Mouse (Mus musculus) cerebellum, postnatal 14 days (tissue): ENCODE measurements at regions not wholly inside any gene's neighbourhood (a gene's known extent, or its start where the extent isn't known, plus 50 kb on each side); places are given as distances from the start of the nearest gene placed in this dataset.

Source experiments
- DNase-seq, 2 experiments: peaks; one replicate each; pipeline ENCODE4 v3.0.0; 2021; ENCODE audit warnings: mixed read lengths in 2 of 2

- no peak for DNase-seq
Measured at GRCm38 (mm10) chr7:113621316-113621715, 107.7 kb downstream of the Far1 start.

DNA sequence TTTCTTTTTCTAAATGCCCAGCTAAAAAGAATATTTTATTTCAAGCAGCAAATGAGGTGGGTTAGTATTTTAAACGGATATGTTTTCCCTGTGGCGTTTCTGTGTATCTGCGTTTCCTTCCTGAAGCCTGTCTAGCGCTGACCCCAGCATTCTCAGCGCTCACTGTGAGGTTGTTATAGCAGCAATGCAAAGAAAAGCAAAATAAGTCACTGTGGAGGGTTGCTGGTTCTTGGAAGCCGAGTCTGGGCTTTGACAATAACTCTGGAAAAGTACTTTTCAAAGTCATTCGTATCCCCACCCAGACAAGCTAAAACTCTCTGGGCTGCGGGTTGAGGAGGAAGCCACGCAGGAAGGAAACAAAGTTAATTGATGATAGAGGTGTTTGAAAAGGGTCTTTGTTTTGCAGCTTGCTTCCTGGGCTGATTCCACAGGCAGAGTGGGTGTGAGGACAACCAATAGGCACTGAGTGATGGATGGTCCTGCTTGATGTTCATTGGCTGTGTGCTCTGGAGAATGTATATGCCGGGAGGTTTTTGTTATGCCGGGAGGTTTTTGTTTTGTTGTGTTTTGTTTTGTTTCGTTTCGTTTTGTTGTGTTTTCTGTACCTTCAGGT lies 108.4 kb downstream of the Far1 start:
- DNase-seq, result no peak

DNA sequence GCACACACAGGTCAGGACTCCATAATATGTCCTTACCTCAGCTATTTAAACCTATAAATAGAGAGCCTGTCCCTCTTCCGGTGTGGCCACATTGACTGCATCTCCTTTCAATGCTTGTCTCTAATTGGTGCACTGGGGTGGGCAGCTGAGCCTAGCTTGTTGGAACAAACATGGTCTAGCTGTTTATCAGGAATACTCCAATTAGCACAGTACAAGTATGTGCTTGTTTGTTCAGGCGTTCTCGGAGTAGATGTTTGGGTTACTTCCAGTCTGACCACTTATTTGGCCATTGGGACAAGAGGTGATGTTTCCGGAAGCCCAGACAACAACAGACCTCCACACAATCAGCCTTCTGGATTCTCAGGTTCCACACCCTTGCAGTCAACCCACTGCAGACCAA lies 109.7 kb downstream of the Far1 start:
- DNase-seq, result no peak

DNA sequence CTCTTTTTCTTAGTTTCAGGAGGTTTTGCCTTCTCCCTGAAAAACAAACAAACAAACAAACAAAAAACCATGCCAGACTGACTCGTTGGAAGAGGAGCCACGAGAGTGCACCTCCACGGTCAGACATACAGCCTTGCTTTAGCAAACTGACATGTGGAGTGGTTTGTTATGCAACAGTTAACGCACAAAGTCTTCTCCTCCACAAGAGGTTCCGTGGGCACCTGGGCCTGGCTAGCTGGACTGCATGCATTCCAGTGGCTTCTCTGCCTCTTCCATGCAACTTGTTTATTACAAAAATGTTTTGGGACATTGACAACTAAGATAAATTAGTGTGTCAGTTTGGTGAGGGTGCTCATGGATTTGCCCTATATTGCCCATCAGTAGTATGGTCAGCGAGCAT lies 110.3 kb downstream of the Far1 start:
- no peak for DNase-seq

DNA sequence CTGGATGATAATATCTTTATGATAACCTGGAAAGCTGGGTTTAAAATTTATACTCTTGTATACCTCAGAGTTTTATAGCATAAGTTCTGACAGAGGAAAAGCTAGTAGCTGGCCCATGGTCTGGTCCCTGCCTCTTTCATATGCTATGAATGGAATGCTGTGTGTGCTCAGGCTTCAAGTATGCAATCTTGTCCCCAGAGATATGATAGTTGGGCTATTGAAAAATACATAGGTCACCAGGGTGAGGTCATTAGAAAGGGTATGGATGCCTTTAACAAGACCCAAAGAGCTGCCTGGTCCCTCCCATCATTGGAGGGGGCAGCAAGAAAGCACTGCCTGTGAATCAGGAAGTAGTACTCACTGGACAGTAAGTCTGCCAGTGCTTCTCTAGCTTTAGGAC lies 113.1 kb downstream of the Far1 start:
- DNase-seq, result no peak

DNA sequence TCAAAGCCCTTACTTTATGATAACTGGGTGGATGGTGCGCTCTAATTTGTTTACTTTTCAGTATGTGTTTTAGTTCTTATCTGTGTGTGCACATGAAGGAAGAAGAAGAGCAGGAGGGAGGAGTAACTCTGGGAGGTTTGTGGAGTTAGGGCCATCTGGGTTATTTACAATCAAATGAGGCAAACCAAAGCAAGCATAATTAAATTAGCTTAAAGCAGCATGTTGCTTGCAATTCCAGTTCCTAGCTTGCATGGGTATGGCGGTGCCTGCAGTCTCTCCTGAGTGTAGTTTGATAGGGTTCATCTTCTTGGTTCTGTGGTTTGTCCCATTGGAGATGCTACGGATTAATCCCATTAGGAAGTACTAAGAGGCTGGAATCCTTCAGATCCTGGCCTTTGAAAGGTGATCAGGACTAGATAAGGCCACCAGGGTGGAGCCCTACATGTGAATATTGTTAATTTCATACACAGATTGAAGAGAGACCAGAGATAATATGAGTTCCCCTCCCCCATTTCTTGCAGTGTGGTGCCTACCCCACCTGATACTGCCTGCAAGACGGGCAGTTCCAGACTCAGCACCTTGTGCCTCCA lies 123.5 kb downstream of the Far1 start:
- no peak for DNase-seq

GRCm38 (mm10) chr7:113638098-113638497 lies 124.5 kb downstream of the Far1 start:
- DNase-seq, result peak in 1 of 2 experiments; percentile 15

GRCm38 (mm10) chr7:113642540-113642939 lies 123.3 kb upstream of the Spon1 start:
- peak; percentile 41 to 44 for DNase-seq

GRCm38 (mm10) chr7:113650631-113651030 lies 115.2 kb upstream of the Spon1 start:
- DNase-seq, result no peak

- no peak for DNase-seq
Measured at GRCm38 (mm10) chr7:113651696-113652095, 114.1 kb upstream of the Spon1 start.

- peak; percentile 75 to 84 for DNase-seq
Measured at GRCm38 (mm10) chr7:113653130-113653529, 112.7 kb upstream of the Spon1 start.

DNA sequence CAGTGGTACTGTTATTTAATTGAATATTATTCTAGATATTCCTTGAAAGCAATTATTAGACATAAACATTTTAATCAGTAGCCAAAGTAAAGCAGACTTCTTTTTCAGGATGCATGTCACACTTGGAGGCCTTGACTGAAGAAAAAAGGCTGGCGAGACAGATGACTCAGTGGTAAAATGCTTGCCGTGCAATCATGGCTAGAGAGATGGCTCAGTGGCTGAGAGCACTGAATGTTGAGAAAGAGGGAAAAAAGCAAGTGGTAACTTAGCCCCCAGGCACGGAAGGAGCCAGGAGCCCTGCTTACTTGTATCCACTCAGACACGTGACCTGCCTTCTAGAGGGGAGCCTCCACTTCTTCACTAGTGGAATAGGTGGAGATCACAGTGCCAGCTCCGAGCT lies 110.5 kb upstream of the Spon1 start:
- no peak for DNase-seq

- no peak for DNase-seq
Measured at GRCm38 (mm10) chr7:113672779-113673595, 92.8 kb upstream of the Spon1 start.

DNA sequence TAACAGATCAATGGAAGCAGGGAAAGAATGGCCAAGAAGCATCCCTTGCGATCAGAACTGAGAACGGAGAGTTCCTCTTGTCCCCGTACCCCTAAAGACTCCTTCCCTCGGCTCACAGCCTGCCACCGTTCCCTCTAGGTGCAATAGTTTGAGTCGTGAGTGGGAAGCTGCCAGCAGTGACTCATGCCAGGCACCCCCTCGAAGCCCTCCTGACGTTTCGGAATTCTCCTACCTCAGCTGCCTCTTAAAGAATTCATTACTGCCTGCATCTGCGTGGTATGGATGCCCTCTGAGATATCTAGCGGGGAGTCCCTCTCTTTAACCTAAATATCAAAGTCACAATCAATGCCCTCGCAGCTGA lies 92.2 kb upstream of the Spon1 start:
- no peak for DNase-seq

DNA sequence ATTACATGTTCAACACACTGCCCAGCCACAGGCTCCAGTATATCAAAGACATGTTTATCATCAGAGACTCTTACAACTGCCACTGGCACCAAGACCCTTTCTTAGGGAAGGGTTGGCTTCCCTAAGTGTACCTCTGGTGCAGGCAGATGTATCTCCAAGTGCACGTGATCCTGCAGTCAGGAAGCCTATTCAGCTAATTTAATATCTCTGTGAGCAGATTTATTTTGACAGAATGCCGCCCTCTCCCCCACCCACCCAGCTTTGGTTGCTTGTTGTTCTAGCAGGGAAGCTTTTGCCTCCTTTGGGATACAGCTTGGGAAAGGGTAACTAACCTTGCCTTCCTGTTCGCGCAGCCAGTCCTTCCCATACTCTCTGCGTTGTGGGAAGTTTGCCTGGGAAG lies 83.5 kb upstream of the Spon1 start:
- no peak for DNase-seq

DNA sequence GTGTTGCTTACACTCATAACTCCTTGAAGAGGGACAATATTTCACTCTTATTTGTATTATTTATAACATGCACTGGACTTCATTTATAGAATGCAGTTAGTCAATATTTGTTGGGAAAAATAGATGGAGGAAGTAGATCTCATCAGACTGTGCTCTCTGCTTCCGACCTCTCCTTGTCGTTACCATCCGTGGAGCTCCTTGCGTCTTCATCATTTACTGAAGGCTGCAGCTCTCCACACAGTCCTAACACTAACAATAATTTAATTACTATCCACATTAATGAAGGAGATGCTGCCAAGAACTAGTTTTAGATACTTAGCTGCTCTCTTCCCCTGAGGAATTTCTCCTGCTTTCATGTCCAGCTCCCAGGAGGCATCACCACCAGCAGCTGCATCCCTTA lies 80.4 kb upstream of the Spon1 start:
- no peak for DNase-seq

GRCm38 (mm10) chr7:113686527-113686926 lies 79.3 kb upstream of the Spon1 start:
- peak in 1 of 2 experiments; percentile 26 for DNase-seq

DNA sequence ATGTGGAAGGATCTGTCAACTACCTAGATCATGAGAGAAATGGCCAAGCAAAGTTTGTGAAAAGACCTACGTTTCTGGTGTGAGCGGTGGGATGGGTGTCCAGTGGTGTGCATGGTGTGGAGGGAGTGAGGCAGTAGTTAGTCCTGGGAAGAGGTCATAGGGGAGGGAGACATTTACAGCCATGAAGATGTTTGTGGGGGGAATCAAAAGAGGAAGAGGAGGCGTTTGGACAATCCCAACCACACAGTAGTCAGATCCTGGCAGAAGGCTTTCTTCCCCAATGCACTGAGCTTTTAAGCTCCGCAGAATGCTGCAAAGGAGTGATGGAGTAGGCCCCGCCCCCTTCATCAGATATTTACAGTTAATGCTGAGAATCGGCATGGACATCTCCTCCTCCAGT lies 78.2 kb upstream of the Spon1 start:
- DNase-seq, result no peak

DNA sequence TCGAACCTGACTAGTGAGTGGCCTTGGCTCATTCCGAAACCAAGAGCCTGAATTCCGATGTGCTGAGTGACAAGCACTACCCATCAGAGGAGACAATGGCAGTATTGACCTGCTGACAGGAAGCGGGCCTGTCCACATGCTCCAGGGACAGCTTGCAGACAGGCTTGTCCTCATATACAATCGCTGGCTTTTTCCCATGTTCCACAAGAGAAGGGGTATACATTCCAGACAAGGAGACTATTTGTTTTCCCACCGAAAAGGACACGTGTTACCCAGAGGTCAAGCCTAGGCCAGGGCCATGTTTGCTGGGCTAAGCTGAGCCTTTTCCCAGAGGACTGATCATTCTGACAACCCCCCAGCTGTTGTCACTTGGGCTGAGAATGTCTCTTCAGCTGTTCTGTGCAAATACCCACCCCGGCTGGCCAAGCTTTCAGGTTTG lies 77.5 kb upstream of the Spon1 start:
- DNase-seq, result no peak

DNA sequence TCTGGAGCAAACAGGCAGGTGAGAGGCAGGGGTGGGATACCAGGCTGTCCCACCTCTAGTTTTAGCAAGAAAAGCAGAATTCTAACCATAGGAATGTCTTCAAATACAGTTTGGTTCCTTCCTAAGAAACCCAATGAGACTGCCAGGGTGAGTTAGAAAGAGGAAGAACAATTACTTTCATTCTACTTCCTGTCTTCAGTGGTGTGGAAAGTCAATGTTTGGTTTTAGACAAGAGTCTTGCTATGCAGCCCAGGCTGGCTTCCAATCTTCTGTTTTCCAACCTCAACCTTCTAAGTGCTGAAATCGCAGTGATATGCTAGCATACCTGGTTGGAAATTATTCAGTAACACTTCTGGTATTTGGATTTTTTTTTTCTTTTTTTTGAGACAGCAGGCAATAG lies 77.1 kb upstream of the Spon1 start:
- DNase-seq, result no peak

DNA sequence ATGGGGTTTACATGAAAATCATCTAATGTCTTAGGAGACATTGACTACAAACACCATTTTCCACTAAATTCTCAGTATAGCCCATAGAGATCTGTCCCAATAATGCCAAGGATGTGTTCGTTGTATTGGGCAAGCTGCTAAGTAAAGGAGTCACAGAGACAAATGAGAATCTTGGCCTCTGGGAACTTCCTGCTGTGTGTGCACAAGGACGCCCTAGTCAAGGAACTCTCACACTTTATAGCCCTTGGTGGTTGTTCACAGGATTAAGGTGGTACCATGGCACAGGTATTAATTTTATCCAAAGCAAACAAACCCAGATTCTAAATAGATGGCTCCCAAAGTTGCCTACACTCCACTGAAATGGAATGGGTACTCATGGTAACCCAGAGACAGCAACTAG lies 76.7 kb upstream of the Spon1 start:
- DNase-seq, result no peak

DNA sequence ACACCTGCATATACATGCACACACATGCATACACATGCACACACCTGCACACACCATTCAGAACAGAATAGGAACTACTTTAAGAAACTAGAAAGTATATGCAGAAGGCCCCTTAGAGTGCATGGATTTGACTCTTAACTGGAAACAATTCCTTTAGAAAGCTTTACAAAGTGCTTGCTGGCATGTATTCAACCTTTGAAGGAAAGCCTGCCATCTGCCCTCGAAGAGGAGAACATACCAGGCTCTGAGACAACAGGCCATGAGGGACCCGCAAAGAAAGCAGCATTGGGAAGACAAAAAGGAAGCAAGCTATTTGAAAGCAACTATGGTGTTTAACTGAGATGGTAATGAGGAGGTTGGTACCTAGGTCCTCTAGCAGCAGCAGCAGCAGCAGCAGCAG lies 74.0 kb upstream of the Spon1 start:
- no peak for DNase-seq

DNA sequence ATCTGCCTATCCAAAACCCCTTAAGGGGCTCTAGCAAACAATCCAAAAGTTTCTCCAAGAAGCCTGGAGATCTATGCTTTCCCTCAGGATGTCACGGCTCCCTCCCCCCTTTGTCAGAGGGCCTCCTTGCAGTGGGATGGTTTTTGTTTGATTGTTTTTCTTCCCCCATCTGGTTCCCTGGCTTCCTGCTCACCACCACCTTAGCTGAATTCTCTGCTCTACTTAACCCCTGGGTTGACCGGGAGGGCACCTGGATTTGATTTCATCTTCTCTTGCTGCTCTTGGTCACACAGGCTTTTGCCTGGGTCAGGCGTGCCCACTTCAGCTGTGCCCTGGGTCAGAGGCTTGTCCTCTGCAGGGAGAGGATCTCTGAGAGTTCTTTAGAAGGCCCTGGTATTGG lies 72.3 kb upstream of the Spon1 start:
- DNase-seq, result no peak

DNA sequence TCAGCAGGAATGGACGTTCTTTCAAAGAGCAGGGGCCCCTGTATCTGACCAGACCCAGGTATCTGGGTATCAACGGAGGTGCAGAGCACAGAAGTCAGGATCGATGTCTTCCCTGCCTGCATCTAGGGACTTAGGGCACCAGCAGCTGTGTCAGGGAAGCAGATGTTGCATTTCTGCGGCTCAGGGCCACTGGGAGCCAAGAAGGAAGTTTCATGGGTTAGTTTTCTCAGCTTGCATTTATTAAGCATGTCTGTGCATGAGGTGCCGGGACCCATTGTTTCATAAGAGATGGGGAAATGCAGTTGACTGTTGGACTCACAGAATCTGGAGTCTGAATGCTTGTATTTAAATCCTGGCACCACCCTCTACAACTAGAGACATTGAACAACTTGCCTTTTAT lies 71.3 kb upstream of the Spon1 start:
- DNase-seq, result no peak
